Mouse (Mus musculus) MEL (cell line): ENCODE results near the gene Pdcd2l.
A peak's percentile ranks its signal among the peaks of the same experiment; 100 is the strongest.

ENCODE experiments used
- CTCF ChIP-seq, 3 experiments: IDR thresholded peaks in 2 of 3; conservative IDR thresholded peaks in 1 of 3; 2 replicates each; pipeline ENCODE4 v1.5.1; 2011 to 2012; ENCODE audit warnings: low read length in 3 of 3, low read depth in 2 of 3, mild to moderate bottlenecking in 2 of 3, improper control_type of control experiment in 1 of 3, inconsistent platforms in 1 of 3, mixed read lengths in 1 of 3, moderate library complexity in 1 of 3; ENCODE audit not compliant: control insufficient read depth in 1 of 3, insufficient read depth in 1 of 3, poor library complexity in 1 of 3, severe bottlenecking in 1 of 3
- KAT2A ChIP-seq: conservative IDR thresholded peaks from 2 replicates; pipeline ENCODE4 v1.6.1; 2012; ENCODE audit warnings: low read depth, low read length, improper control_type of control experiment, inconsistent platforms
- MAX ChIP-seq: IDR thresholded peaks from 2 replicates; pipeline ENCODE4 v1.6.1; 2011; ENCODE audit warnings: low read length, improper control_type of control experiment
- MAZ ChIP-seq: IDR thresholded peaks from 2 replicates; pipeline ENCODE4 v1.6.1; 2012; ENCODE audit warnings: low read depth, mild to moderate bottlenecking, inconsistent platforms, low read length, improper control_type of control experiment
- MEF2A ChIP-seq: IDR thresholded peaks from 2 replicates; pipeline ENCODE4 v1.6.1; 2014; ENCODE audit warnings: low read depth, mild to moderate bottlenecking, inconsistent platforms, low read length, improper control_type of control experiment; ENCODE audit not compliant: poor library complexity, insufficient replicate concordance, severe bottlenecking; ENCODE audit errors: extremely low read depth
- MYC ChIP-seq: IDR thresholded peaks from 2 replicates; pipeline ENCODE4 v1.6.1; 2011; ENCODE audit warnings: low read depth, mild to moderate bottlenecking, low read length, improper control_type of control experiment, moderate library complexity
- TBP ChIP-seq: IDR thresholded peaks from 2 replicates; pipeline ENCODE4 v1.8.0; 2011; ENCODE audit warnings: low read depth, low read length, improper control_type of control experiment
- USF1 ChIP-seq: IDR thresholded peaks from 2 replicates; pipeline ENCODE4 v1.6.1; 2014; ENCODE audit warnings: low read depth, mild to moderate bottlenecking, inconsistent platforms, low read length, improper control_type of control experiment, moderate library complexity

DNA sequence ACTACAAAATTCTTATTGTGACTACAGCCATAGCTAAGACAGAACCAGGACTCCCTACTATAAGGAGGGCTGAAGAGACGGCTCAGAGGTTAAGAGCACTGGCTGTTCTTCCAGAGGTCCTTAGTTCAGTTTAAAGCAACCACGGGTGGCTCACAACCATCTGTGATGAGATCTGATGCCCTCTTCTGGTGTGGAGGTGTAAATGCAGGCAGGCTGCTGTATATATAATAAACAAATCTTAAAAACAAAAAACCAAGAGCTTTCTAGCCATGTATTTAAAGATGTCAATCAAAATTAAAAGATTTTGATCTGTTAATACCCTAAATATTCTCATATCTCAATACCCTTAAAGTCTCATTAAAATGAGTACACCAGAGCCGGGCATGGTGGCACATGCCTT lies 37.3 kb downstream of the Pdcd2l start:
- TF ChIP-seq CTCF (IDR thresholded peaks at IDR 0.05 in 2 of 3, conservative IDR thresholded peaks at IDR 0.05 in 1 of 3; ENCODE audit: control insufficient read depth in 1 of 3, insufficient read depth in 1 of 3, low read depth in 2 of 3, low read length in 3 of 3, poor library complexity in 1 of 3, severe bottlenecking in 1 of 3) (peak; percentile 21 to 39 (median 22); a peak in 3 of 6 replicates), MAZ (no peak), MYC (no peak), MAX (no peak), USF1 (no peak), TBP (no peak), KAT2A (no peak), MEF2A (no peak)
